Mouse (Mus musculus): Measurements from ENCODE around the gene Dennd6b. TPM values are rescaled to one million over a fixed set of nuclear protein-coding genes. Genes with fewer than 3 reads are reported as not detected.

Dennd6b gene
- polyA plus RNA-seq (2012; ENCODE audit: low replicate concordance) = 18.1 and 27.5 TPM in 2 replicates

GRCm38 (mm10) chr15:89196313-89196706 is at the start of gene Dennd6b:
Dennd6b (minus strand) TSS chr15:89196496.

GRCm38 (mm10) chr15:89210915-89211715 is 14.8 kb upstream of the Dennd6b start, which contains the start of gene Ppp6r2:
Ppp6r2 (plus strand) TSS chr15:89211553.

GRCm38 (mm10) chr15:89180571-89181229 is 15.6 kb downstream of the Dennd6b start, which contains the start of gene Plxnb2:
Plxnb2 (minus strand) TSS chr15:89180788.

GRCm38 (mm10) chr15:89149271-89150040 is 46.8 kb downstream of the Dennd6b start, which contains the start of gene Mapk11:
Mapk11 (minus strand) TSS chr15:89149628.

GRCm38 (mm10) chr15:89140659-89141252 is 55.5 kb downstream of the Dennd6b start, which contains the start of gene Mapk12:
Mapk12 (minus strand) TSS chr15:89140703.

Other genes starting within 250 kb of the Dennd6b start
- gene Ttll8, start 242.1 kb downstream of the Dennd6b start, polyA plus RNA-seq (2012; ENCODE audit: low replicate concordance) = not detected in 2 replicates
- gene Mlc1, start 217.5 kb downstream of the Dennd6b start, polyA plus RNA-seq (2012; ENCODE audit: low replicate concordance) = not detected in 2 replicates
- not detected in 2 replicates for gene Mov10l1, start 213.6 kb downstream of the Dennd6b start, polyA plus RNA-seq (2012; ENCODE audit: low replicate concordance)
- not detected in 2 replicates for gene Panx2, start 136.8 kb downstream of the Dennd6b start, polyA plus RNA-seq (2012; ENCODE audit: low replicate concordance)
- 62.8 and 117 TPM in 2 replicates for gene Trabd, start 121.4 kb downstream of the Dennd6b start, polyA plus RNA-seq (2012; ENCODE audit: low replicate concordance)
- gene Selenoo, start 107.4 kb downstream of the Dennd6b start, polyA plus RNA-seq (2012; ENCODE audit: low replicate concordance) = 7.3 and 9.5 TPM in 2 replicates
- 82.7 and 89.7 TPM in 2 replicates for gene Tubgcp6, start 73.4 kb downstream of the Dennd6b start, polyA plus RNA-seq (2012; ENCODE audit: low replicate concordance)
- 2.0 and 15.1 TPM in 2 replicates for gene Hdac10, start 67.8 kb downstream of the Dennd6b start, polyA plus RNA-seq (2012; ENCODE audit: low replicate concordance)
- gene Mapk12, start 55.8 kb downstream of the Dennd6b start, polyA plus RNA-seq (2012; ENCODE audit: low replicate concordance) = 0.58 and 3.5 TPM in 2 replicates
- gene Mapk11, start 46.9 kb downstream of the Dennd6b start, polyA plus RNA-seq (2012; ENCODE audit: low replicate concordance) = 0.88 and 3.9 TPM in 2 replicates
- gene Plxnb2, start 15.7 kb downstream of the Dennd6b start, polyA plus RNA-seq (2012; ENCODE audit: low replicate concordance) = 57.1 and 82.4 TPM in 2 replicates
- 171 and 186 TPM in 2 replicates for gene Ppp6r2, start 15.1 kb upstream of the Dennd6b start, polyA plus RNA-seq (2012; ENCODE audit: low replicate concordance)
- gene Sbf1, start 118.8 kb upstream of the Dennd6b start, polyA plus RNA-seq (2012; ENCODE audit: low replicate concordance) = 168 and 221 TPM in 2 replicates
- gene Adm2, start 126.2 kb upstream of the Dennd6b start, polyA plus RNA-seq (2012; ENCODE audit: low replicate concordance) = 1.4 and 3.0 TPM in 2 replicates
- not detected in 2 replicates for gene Miox, start 137.9 kb upstream of the Dennd6b start, polyA plus RNA-seq (2012; ENCODE audit: low replicate concordance)
- gene Lmf2, start 159.2 kb upstream of the Dennd6b start, polyA plus RNA-seq (2012; ENCODE audit: low replicate concordance) = 132 and 236 TPM in 2 replicates
- gene Ncaph2, start 159.2 kb upstream of the Dennd6b start, polyA plus RNA-seq (2012; ENCODE audit: low replicate concordance) = 68.2 and 73.5 TPM in 2 replicates
- 58.1 and 67.7 TPM in 2 replicates for gene Sco2, start 177.3 kb upstream of the Dennd6b start, polyA plus RNA-seq (2012; ENCODE audit: low replicate concordance)
- gene Tymp, start 180.5 kb upstream of the Dennd6b start, polyA plus RNA-seq (2012; ENCODE audit: low replicate concordance) = 0.77 and 1.5 TPM in 2 replicates
- gene Odf3b, start 182.8 kb upstream of the Dennd6b start, polyA plus RNA-seq (2012; ENCODE audit: low replicate concordance) = 7.8 and 10.0 TPM in 2 replicates
- gene Klhdc7b, start 188.4 kb upstream of the Dennd6b start, polyA plus RNA-seq (2012; ENCODE audit: low replicate concordance) = not detected in 2 replicates
- gene Syce3, start 214.0 kb upstream of the Dennd6b start, polyA plus RNA-seq (2012; ENCODE audit: low replicate concordance) = not detected in 2 replicates
- 1.4 and 4.2 TPM in 2 replicates for gene Cpt1b, start 229.4 kb upstream of the Dennd6b start, polyA plus RNA-seq (2012; ENCODE audit: low replicate concordance)
- gene C730034F03Rik, start 233.1 kb upstream of the Dennd6b start, polyA plus RNA-seq (2012; ENCODE audit: low replicate concordance) = 0.18 TPM in 1 of 2 replicates, not detected in the other
- gene Gm44502, start 233.2 kb upstream of the Dennd6b start, polyA plus RNA-seq (2012; ENCODE audit: low replicate concordance) = 0.88 and 3.0 TPM in 2 replicates
- gene Chkb, start 233.4 kb upstream of the Dennd6b start, polyA plus RNA-seq (2012; ENCODE audit: low replicate concordance) = 40.6 and 121 TPM in 2 replicates

Measured in leukemia stem cell, adult 10-12 weeks (primary cell).